Mouse (Mus musculus) kidney, embryonic 16.5 days (tissue): Measurements from ENCODE around the gene Cnbp. TPM values are rescaled to one million over a fixed set of nuclear protein-coding genes. Genes with fewer than 3 reads are reported as not detected.
A peak's percentile ranks its signal among the peaks of the same experiment; 100 is the strongest.

ENCODE experiments used
- ATAC-seq: fragments of 200-750 bp; cut with Nextera tagmentation; 2 replicates; pipeline ENCODE4 v1.8.0; 2017; ENCODE audit warnings: moderate TSS enrichment; ENCODE audit not compliant: low FRiP score, low TSS enrichment
- H3K27ac ChIP-seq: fragments of 300-500 bp; sonication (generic); 2 replicates; pipeline ENCODE4 v1.5.1; 2014; ENCODE audit warnings: low read length
- H3K27me3 ChIP-seq: fragments of 300-500 bp; sonication (generic); 2 replicates; pipeline ENCODE4 v1.6.1; 2014; ENCODE audit warnings: low read length, control low read depth, mixed read lengths; ENCODE audit not compliant: insufficient read depth
- H3K36me3 ChIP-seq: fragments of 300-500 bp; sonication (generic); 2 replicates; pipeline ENCODE4 v1.6.1; 2014; ENCODE audit warnings: low read length, control low read depth, mixed read lengths; ENCODE audit not compliant: insufficient read depth
- H3K4me1 ChIP-seq: fragments of 300-500 bp; sonication (generic); 2 replicates; pipeline ENCODE4 v1.6.1; 2014; ENCODE audit warnings: low read length, control low read depth, mixed read lengths; ENCODE audit not compliant: insufficient read depth
- H3K4me2 ChIP-seq: fragments of 300-500 bp; sonication (generic); replicated peaks from 2 replicates; pipeline ENCODE4 v1.6.1; 2014; ENCODE audit warnings: low read depth, low read length
- H3K4me3 ChIP-seq: fragments of 300-500 bp; sonication (generic); 2 replicates; pipeline ENCODE4 v1.5.1; 2014; ENCODE audit warnings: mild to moderate bottlenecking, low read length
- H3K9ac ChIP-seq: fragments of 300-500 bp; sonication (generic); replicated peaks from 2 replicates; pipeline ENCODE4 v1.6.1; 2014; ENCODE audit warnings: low read length
- H3K9me3 ChIP-seq: fragments of 300-500 bp; sonication (generic); 2 replicates; pipeline ENCODE4 v1.6.1; 2016; ENCODE audit warnings: low read length, control low read depth
- WGBS: fragments of 180-500 bp; shearing (Covaris S2); extraction: QIAGEN DNeasy Blood & Tissue Kit; methylation state at CpG from one replicate; pipeline ENCODE4 v1.1.7; 2014; 5-methylcytosine and 5-hydroxymethylcytosine counted together
- polyA plus RNA-seq: library from polyadenylated mRNA; unstranded; fragments of >200 nt; fragmentation: Nextera tagmentation; extraction: Ambion mirVana; gene quantifications from 2 replicates; pipeline ENCODE4 v1.2.1, GENCODE M21; 2015

Gene Cnbp
- polyA plus RNA-seq, 1 experiment from 2014 or later: 1,064 TPM

DNA sequence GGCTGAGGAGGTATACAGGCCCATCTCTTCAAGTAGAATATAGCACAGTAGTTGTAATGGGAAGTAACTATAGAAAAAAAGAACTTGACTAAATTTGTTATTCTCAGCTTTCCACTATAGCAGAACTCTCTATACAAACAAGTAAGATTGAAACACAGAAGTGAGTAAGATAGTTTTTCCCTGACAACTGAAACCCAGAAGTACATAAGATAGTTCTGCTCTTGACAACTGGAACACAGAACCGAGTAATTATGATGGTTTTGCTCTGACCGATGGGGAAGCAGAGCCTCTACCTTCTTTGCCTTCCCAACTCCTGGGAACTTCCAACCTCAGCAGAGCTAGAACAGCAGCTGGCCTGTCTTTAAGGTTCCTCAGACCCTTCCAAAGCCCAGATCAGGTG is 41.8 kb downstream of the Cnbp start:
- Histone ChIP-seq H3K27ac (no peak overlapping the region), H3K27me3 (no peaks in the 10 kb centered on the region), H3K36me3 (no peaks in the 10 kb centered on the region), H3K4me1 (peaks cover 31% of the 10 kb centered on the region), H3K4me3 (no peak overlapping the region), H3K4me2 (no peak overlapping the region), H3K9me3 (no peaks in the 10 kb centered on the region), H3K9ac (no peak overlapping the region)
- no peak for ATAC-seq
- WGBS: 89% methylated on average over 2 of the region's 2 CpGs

- WGBS: 64% methylated on average over 3 of the region's 3 CpGs
- Histone ChIP-seq H3K4me2 (no peak overlapping the region), H3K9ac (0 out of 2 replicates have a peak overlapping the region, but pooled peaks have one; percentile 22), H3K9me3 (no peaks in the 10 kb centered on the region), H3K4me1 (peaks cover 31% of the 10 kb centered on the region), H3K36me3 (no peaks in the 10 kb centered on the region), H3K27ac (no peak overlapping the region), H3K27me3 (no peaks in the 10 kb centered on the region), H3K4me3 (no peak overlapping the region)
- ATAC-seq: no peak
Observed at GRCm38 (mm10) chr6:87808521-87808920, 42.4 kb downstream of the Cnbp start.

DNA sequence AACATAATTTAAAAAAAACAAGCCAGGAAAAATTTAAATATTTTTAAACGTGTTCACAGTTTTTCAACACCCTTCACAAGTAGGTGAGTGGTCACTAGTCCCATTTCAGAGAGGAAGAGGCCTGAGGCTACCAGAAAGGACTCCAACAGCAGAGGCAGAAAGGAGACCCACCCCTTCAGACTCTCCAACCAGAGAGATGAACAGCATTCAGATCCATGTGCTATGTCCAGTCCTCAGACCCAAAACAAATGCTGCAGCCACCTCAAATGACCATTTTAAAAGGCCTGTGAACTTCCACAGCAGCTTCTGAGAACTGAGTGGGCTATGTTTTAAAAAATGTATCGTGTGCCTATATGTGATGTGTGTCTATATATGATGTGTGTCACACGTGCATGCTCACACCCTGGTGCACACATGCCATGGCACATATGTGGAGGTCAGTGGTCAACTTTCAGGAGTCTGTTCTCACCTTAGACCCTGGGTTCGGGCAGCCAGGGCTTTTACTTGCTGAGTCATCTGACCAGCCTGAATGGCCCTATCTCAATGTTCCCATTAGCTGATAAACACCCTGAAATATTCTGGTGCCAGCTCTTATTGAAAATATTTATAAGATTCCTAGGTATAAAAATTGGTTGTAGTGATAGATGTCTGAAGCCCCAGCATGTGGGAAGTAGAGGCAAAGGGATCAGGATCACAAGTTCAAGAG is 43.0 kb downstream of the Cnbp start:
- 88% methylated on average over 4 of the region's 4 CpGs for WGBS
- no peak overlapping the region for H3K4me3 ChIP-seq
- peaks cover 27% of the 10 kb centered on the region for H3K4me1 ChIP-seq
- H3K27ac ChIP-seq: no peak overlapping the region
- H3K27me3 ChIP-seq: no peaks in the 10 kb centered on the region
- H3K9me3 ChIP-seq: no peaks in the 10 kb centered on the region
- no peak for ATAC-seq
- H3K4me2 ChIP-seq: no peak overlapping the region
- H3K9ac ChIP-seq: 0 out of 2 replicates have a peak overlapping the region, but pooled peaks have one; percentile 22
- H3K36me3 ChIP-seq: no peaks in the 10 kb centered on the region

DNA sequence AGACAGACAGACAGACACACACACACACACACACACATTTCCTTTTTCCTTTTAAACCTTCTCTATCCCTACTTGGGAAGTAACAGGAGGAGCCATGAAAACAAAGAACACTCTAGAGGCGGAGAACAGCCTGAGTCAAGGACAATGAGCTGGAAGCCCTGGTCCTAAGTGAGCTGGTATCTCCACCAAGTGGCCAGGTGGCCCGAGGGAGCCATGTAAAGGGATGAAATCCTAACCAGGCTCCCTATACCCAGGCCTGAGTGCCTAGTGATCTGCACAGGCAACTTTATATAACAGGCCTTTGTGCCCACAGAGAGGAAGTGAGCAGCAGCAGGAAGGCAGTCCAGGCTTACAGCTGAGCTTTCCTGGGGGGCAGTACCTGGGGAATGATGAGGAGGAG is 44.0 kb downstream of the Cnbp start:
- no peak overlapping the region for H3K4me2 ChIP-seq
- H3K27me3 ChIP-seq: no peaks in the 10 kb centered on the region
- no peaks in the 10 kb centered on the region for H3K36me3 ChIP-seq
- H3K9me3 ChIP-seq: no peaks in the 10 kb centered on the region
- ATAC-seq: no peak
- no peak overlapping the region; the same call in 1 of the 2 replicates for H3K9ac ChIP-seq
- 42% methylated on average over 2 of the region's 2 CpGs for WGBS
- H3K4me3 ChIP-seq: no peak overlapping the region
- peaks cover 18% of the 10 kb centered on the region for H3K4me1 ChIP-seq
- peak overlapping the region; percentile 34; the same call in 1 of the 2 replicates for H3K27ac ChIP-seq

DNA sequence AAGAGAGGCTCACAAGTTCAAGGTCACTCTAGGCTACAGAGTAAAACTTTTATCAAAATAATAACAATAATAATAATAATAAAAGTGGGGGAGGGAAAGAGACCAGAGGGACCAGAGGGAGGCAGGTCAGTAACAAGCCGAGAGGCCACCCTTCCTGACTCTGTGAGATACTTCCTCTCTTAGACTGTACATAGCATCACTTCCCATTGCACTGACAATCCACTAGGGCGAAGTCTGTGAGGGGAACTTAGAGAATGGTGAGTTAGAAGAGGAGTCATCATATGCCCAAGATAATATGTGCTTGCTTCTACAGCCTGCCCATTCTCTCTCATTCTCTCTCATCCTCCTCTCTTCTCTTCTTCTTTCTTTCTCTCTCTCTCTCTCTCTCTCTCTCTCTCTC is 44.9 kb downstream of the Cnbp start:
- Histone ChIP-seq H3K9me3 (no peaks in the 10 kb centered on the region), H3K27ac (no peak overlapping the region), H3K36me3 (no peaks in the 10 kb centered on the region), H3K27me3 (no peaks in the 10 kb centered on the region), H3K4me1 (peaks cover 18% of the 10 kb centered on the region), H3K4me3 (no peak overlapping the region), H3K4me2 (no peak overlapping the region), H3K9ac (no peak overlapping the region)
- WGBS: 73% methylated on average over 2 of the region's 2 CpGs
- no peak for ATAC-seq

- Histone ChIP-seq H3K9me3 (no peaks in the 10 kb centered on the region), H3K27me3 (no peaks in the 10 kb centered on the region), H3K4me1 (peaks cover 15% of the 10 kb centered on the region), H3K9ac (no peak overlapping the region), H3K36me3 (no peaks in the 10 kb centered on the region), H3K27ac (no peak overlapping the region), H3K4me3 (no peak overlapping the region), H3K4me2 (no peak overlapping the region)
- ATAC-seq: no peak
- 89% methylated on average over 7 of the region's 7 CpGs for WGBS
Observed at GRCm38 (mm10) chr6:87805448-87805847, 45.5 kb downstream of the Cnbp start.

GRCm38 (mm10) chr6:87804886-87805285 is 46.0 kb downstream of the Cnbp start:
- no peak overlapping the region for H3K4me3 ChIP-seq
- H3K9ac ChIP-seq: no peak overlapping the region
- peaks cover 10% of the 10 kb centered on the region for H3K4me1 ChIP-seq
- 58% methylated on average over 7 of the region's 7 CpGs for WGBS
- no peaks in the 10 kb centered on the region for H3K9me3 ChIP-seq
- no peaks in the 10 kb centered on the region for H3K36me3 ChIP-seq
- ATAC-seq: no peak
- H3K4me2 ChIP-seq: no peak overlapping the region
- H3K27ac ChIP-seq: no peak overlapping the region
- H3K27me3 ChIP-seq: no peaks in the 10 kb centered on the region

GRCm38 (mm10) chr6:87804036-87804435 is 46.9 kb downstream of the Cnbp start:
- Histone ChIP-seq H3K9ac (no peak overlapping the region), H3K27ac (no peak overlapping the region), H3K36me3 (no peaks in the 10 kb centered on the region), H3K4me3 (no peak overlapping the region), H3K4me1 (0 out of 2 replicates have a peak, but pooled peaks cover 4% of the 10 kb centered on the region), H3K4me2 (no peak overlapping the region), H3K27me3 (no peaks in the 10 kb centered on the region), H3K9me3 (no peaks in the 10 kb centered on the region)
- ATAC-seq: no peak
- 84% methylated on average over 1 of the region's 1 CpGs for WGBS

DNA sequence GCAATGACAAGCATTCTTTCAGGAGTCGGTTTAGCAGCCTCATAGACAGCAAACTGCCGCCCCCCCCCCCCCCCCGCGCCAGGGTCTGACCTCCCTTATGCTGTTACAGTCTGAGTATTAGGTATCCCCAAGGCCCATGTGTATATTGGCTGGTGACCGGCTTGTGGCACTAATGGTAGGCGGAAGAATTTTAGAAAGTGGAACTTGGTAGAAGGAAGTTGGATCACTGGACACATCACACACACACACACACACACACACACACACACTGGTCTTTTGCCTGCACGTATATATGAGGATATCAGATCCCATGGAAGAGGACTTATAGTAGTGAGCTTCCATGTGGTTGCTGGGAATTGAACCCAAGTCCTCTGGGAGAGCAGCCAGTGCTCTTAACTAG is 48.4 kb downstream of the Cnbp start:
- WGBS: 86% methylated on average over 6 of the region's 7 CpGs
- Histone ChIP-seq H3K27me3 (no peaks in the 10 kb centered on the region), H3K9me3 (no peaks in the 10 kb centered on the region), H3K36me3 (no peaks in the 10 kb centered on the region), H3K4me2 (no peak overlapping the region), H3K27ac (no peak overlapping the region), H3K9ac (no peak overlapping the region), H3K4me1 (peaks cover 7% of the 10 kb centered on the region; the same call in 1 of the 2 replicates), H3K4me3 (no peak overlapping the region)
- ATAC-seq: no peak

GRCm38 (mm10) chr6:87799576-87799975 is 51.3 kb downstream of the Cnbp start:
- Histone ChIP-seq H3K27ac (no peak overlapping the region), H3K4me1 (peaks cover 5% of the 10 kb centered on the region; the same call in 1 of the 2 replicates), H3K36me3 (no peaks in the 10 kb centered on the region), H3K27me3 (no peaks in the 10 kb centered on the region), H3K4me2 (no peak overlapping the region), H3K9me3 (no peaks in the 10 kb centered on the region), H3K9ac (no peak overlapping the region), H3K4me3 (no peak overlapping the region)
- ATAC-seq: no peak
- WGBS: 92% methylated on average over 6 of the region's 6 CpGs
